Mouse (Mus musculus) right cerebral cortex, postnatal 4 days (tissue): Measurements from ENCODE around the gene Pcif1.

Source experiments
- DNase-seq: peaks from one replicate; pipeline ENCODE4 v3.0.0-alpha.2; 2022

Pcif1 gene

GRCm38 (mm10) chr2:164930706-164931581 lies 51.8 kb downstream of the Pcif1 start:
- no peak for DNase-seq

DNA sequence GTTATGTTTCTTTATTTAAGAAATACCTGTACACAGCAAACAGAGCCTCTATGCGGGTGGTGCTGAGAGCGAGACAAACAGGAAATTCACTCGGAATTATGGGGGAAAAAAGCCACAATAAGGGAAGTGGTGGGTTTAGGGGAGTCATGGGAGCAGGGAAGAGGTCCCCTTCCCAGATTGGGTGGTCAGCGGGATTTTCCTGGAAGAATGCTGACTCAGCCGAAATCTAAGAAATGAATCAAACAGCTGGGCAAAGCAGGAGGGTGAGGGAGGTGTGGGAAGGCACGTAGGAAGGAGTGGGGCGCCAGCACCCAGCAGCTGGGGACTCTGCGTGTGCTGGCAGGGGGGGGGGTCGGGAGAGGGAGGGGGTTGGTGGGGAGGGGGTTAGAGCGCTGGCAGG lies 54.4 kb downstream of the Pcif1 start:
- no peak for DNase-seq

DNA sequence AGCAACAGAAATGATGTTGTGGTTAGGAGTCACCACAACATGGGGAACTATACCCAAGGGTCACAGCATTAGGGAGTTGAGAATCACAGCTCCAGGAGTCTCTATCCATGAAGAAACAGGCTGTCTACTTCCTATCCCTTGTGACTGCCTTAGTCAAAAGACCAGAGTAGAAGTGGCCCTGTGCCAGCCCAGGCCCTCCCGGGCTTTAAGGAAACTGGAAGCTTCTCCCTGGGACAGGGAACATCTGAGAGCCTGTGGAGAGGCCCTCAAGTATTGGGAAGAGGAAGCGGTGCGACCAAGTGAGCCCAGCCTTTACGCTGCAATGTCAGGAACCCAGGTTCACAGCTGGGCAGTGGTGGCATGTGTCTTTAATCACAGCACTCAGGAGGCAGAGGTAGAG lies 56.9 kb downstream of the Pcif1 start:
- no peak for DNase-seq

DNA sequence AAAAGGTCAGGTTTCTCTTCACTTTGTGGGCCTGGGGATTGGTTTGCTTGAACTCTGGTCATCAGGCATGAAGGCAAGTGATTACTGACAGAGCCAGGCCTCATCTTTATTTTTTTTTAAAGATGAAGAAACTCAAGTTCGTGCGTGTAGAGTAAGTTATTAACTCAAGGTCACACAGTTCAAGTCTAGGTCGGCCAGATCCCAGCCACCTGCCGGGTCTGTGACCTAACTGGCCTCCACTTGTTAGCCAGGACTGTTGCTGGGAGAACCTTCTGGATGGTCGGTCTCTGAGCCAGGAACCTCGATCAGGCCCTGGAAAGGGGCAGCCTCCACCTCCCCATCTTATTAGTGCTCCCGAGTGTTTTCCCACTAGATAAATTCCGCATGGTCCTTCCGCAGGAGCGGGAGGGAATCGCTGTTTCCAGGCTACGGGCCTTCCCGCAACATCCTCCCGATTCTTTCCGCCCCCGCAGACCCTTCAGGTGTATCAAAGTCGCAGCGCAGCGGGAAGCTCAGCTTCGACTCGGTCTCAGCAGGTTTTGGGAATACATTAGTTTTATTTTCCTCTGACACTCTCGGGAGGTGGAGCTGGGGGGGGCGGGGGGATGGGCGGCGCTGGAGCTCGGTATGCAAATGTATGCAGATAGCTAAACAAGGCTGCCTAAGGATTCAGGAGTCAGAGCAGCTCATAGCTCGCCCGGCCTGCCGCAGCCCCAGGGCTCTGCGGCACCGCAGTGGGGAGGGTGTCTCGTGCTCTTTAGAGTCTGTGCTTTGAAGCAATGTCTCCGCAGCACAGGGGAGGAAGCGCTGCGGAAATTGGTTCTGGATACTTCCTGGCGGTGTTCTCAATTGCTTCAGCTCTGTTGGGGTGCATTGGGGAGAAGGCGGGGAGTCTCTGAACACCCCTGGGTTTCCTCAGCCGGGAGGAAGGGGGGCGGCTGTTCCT lies 59.3 kb downstream of the Pcif1 start:
- peak; percentile 53 for DNase-seq

GRCm38 (mm10) chr2:164939106-164939505 lies 60.0 kb downstream of the Pcif1 start:
- peak; percentile 30 for DNase-seq

GRCm38 (mm10) chr2:164940140-164940830 lies 61.2 kb downstream of the Pcif1 start, which contains the start of gene Mmp9:
Mmp9 (plus strand) TSS chr2:164940780.
- no peak for DNase-seq

- DNase-seq: no peak
Measured at GRCm38 (mm10) chr2:164942692-164943290, 63.7 kb downstream of the Pcif1 start.
